Mouse (Mus musculus) kidney, adult 2 months (tissue): ENCODE data around the gene BC049352.

Experiments used
- CTCF ChIP-seq: fragments of 200-500 bp; conservative IDR thresholded peaks from 2 replicates; pipeline ENCODE4 v1.5.1; 2011; ENCODE audit warnings: low read depth, mild to moderate bottlenecking, control low read depth, low read length, moderate library complexity, mixed read lengths; ENCODE audit not compliant: insufficient read depth, insufficient read length
- POLR2A ChIP-seq: fragments of 200-500 bp; IDR thresholded peaks from one replicate; pipeline ENCODE4 v1.6.1; 2011; ENCODE audit warnings: low read depth, low read length, control low read depth

DNA sequence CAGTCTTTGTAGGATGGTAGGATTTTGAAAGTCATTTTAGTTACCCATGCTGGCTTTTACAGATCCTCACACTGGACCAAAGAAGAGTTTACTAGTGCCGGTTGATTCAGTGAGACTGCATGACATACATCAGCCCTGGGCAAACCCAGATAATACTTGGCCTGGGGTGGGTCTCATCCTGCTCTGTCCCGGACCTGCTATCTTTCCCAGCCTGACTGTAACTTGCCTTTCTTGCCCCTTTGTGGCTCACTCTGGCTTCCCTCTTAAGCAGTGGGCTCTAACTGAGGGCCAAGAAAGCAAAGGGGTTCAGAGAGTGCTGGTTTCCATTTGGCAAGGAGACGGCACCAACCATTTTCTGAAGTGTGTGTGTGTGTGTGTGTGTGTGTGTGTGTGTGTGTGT lies 37.8 kb downstream of the BC049352 start:
- TF ChIP-seq POLR2A, result no peak
- TF ChIP-seq CTCF, result no peak
